ENCODE assay signal across 8 mouse cellular contexts in genomic region chr17:46428761-46429414, GRCm38 (mm10). TPM values are rescaled to one million over a fixed set of nuclear protein-coding genes. Genes with fewer than 3 reads are reported as not detected.
DNase-seq lines count a peak whose midpoint lies in the region; ATAC-seq and TF ChIP-seq lines count a peak whose summit lies in the region.

TSS of gene Crip3 (plus strand) at chr17:46428926.

- H3K4me2 ChIP-seq in midbrain, postnatal 0 days (ENCODE audit: low read depth, low read length, poor library complexity, severe bottlenecking), result no peak within 1 kb of the TSS
- H3K4me2 ChIP-seq in embryonic facial prominence, embryonic 15.5 days (replicated peaks), result peak within 1 kb of the TSS; percentile 46
- peak within 1 kb of the TSS; percentile 37 for H3K4me2 ChIP-seq in limb, embryonic 15.5 days
- peak within 1 kb of the TSS; percentile 45 for H3K4me2 ChIP-seq in stomach, embryonic 15.5 days

- H3K27me3 ChIP-seq in midbrain, embryonic 10.5 days (ENCODE audit: low read depth, poor library complexity, severe bottlenecking), result peaks cover 23% of the 10 kb centered on the region
- H3K27me3 ChIP-seq in midbrain, postnatal 0 days (ENCODE audit: insufficient read depth, low read length), result no peaks in the 10 kb centered on the region
- H3K27me3 ChIP-seq in embryonic facial prominence, embryonic 15.5 days, result no peaks in the 10 kb centered on the region; the same call in 1 of the 2 replicates
- H3K27me3 ChIP-seq in limb, embryonic 15.5 days, result 0 out of 2 replicates have a peak, but pooled peaks cover 3% of the 10 kb centered on the region
- H3K27me3 ChIP-seq in stomach, embryonic 15.5 days (replicated peaks), result no peaks in the 10 kb centered on the region

- no peaks in the 10 kb centered on the region for H3K36me3 ChIP-seq in midbrain, embryonic 10.5 days
- no peaks in the 10 kb centered on the region for H3K36me3 ChIP-seq in midbrain, postnatal 0 days (ENCODE audit: insufficient read depth, low read length)
- H3K36me3 ChIP-seq in embryonic facial prominence, embryonic 15.5 days, result no peaks in the 10 kb centered on the region
- 0 out of 2 replicates have a peak, but pooled peaks cover 3% of the 10 kb centered on the region for H3K36me3 ChIP-seq in limb, embryonic 15.5 days
- H3K36me3 ChIP-seq in stomach, embryonic 15.5 days, result no peaks in the 10 kb centered on the region

- no peak within 1 kb of the TSS for H3K27ac ChIP-seq in midbrain, embryonic 10.5 days (replicated peaks)
- no peak within 1 kb of the TSS for H3K27ac ChIP-seq in midbrain, postnatal 0 days (ENCODE audit: low read depth, low read length)
- peak within 1 kb of the TSS; percentile 34; the same call in 1 of the 2 replicates for H3K27ac ChIP-seq in embryonic facial prominence, embryonic 15.5 days (replicated peaks)
- H3K27ac ChIP-seq in limb, embryonic 15.5 days, result no peak within 1 kb of the TSS
- no peak within 1 kb of the TSS for H3K27ac ChIP-seq in stomach, embryonic 15.5 days

- peaks cover 21% of the 10 kb centered on the region for H3K4me1 ChIP-seq in midbrain, embryonic 10.5 days
- H3K4me1 ChIP-seq in midbrain, postnatal 0 days (ENCODE audit: insufficient read depth, low read length), result no peaks in the 10 kb centered on the region
- peaks cover 10% of the 10 kb centered on the region; the same call in 1 of the 2 replicates for H3K4me1 ChIP-seq in embryonic facial prominence, embryonic 15.5 days
- peaks cover 14% of the 10 kb centered on the region for H3K4me1 ChIP-seq in limb, embryonic 15.5 days
- H3K4me1 ChIP-seq in stomach, embryonic 15.5 days, result peaks cover 7% of the 10 kb centered on the region; the same call in 1 of the 2 replicates

- DNase-seq in midbrain, embryonic 10.5 days (ENCODE audit: low spot score), result peak; percentile 37
- no peak for DNase-seq in midbrain, postnatal 0 days (ENCODE audit: low spot score)
- DNase-seq in spleen, postnatal 10 days (ENCODE audit: low spot score in 2 of 2), result no peak
- no peak for DNase-seq in cerebellum, adult 8-10 months

- H3K4me3 ChIP-seq in midbrain, embryonic 10.5 days, result peak within 1 kb of the TSS; percentile 44
- no peak within 1 kb of the TSS for H3K4me3 ChIP-seq in midbrain, postnatal 0 days (ENCODE audit: low read depth, low read length)
- H3K4me3 ChIP-seq in embryonic facial prominence, embryonic 15.5 days (replicated peaks), result peak within 1 kb of the TSS; percentile 19
- H3K4me3 ChIP-seq in limb, embryonic 15.5 days, result peak within 1 kb of the TSS; percentile 24
- peak within 1 kb of the TSS; percentile 9; the same call in 1 of the 2 replicates for H3K4me3 ChIP-seq in stomach, embryonic 15.5 days (replicated peaks)

- 14% methylated on average over 18 of the region's 18 CpGs for WGBS in midbrain, embryonic 10.5 days
- 5% methylated on average over 17 of the region's 18 CpGs for WGBS in midbrain, postnatal 0 days
- WGBS in embryonic facial prominence, embryonic 15.5 days, result 10% methylated on average over 18 of the region's 18 CpGs
- WGBS in limb, embryonic 15.5 days, result 14% methylated on average over 18 of the region's 18 CpGs
- WGBS in stomach, embryonic 15.5 days, result 10% methylated on average over 18 of the region's 18 CpGs

- no peak for TF ChIP-seq CTCF in midbrain, postnatal 0 days (IDR thresholded peaks at IDR 0.05)

- no peaks in the 10 kb centered on the region for H3K9me3 ChIP-seq in midbrain, embryonic 10.5 days (replicated peaks)
- H3K9me3 ChIP-seq in midbrain, postnatal 0 days (ENCODE audit: low read length), result no peaks in the 10 kb centered on the region
- H3K9me3 ChIP-seq in embryonic facial prominence, embryonic 15.5 days (replicated peaks), result no peaks in the 10 kb centered on the region
- no peaks in the 10 kb centered on the region for H3K9me3 ChIP-seq in limb, embryonic 15.5 days
- H3K9me3 ChIP-seq in stomach, embryonic 15.5 days, result no peaks in the 10 kb centered on the region

- no peak within 1 kb of the TSS for H3K9ac ChIP-seq in midbrain, postnatal 0 days (replicated peaks; ENCODE audit: low read length, poor library complexity, severe bottlenecking)
- H3K9ac ChIP-seq in embryonic facial prominence, embryonic 15.5 days, result no peak within 1 kb of the TSS
- H3K9ac ChIP-seq in limb, embryonic 15.5 days, result no peak within 1 kb of the TSS
- no peak within 1 kb of the TSS for H3K9ac ChIP-seq in stomach, embryonic 15.5 days

- ATAC-seq in midbrain, postnatal 0 days (ENCODE audit: low FRiP score), result no peak
- no peak for ATAC-seq in embryonic facial prominence, embryonic 15.5 days (ENCODE audit: insufficient number of reproducible peaks, low FRiP score, low TSS enrichment, low read depth)
- ATAC-seq in limb, embryonic 15.5 days (ENCODE audit: insufficient number of reproducible peaks, low FRiP score, low TSS enrichment, low read depth), result no peak
- ATAC-seq in stomach, embryonic 15.5 days (ENCODE audit: insufficient read depth, low FRiP score, low read depth), result no peak
- no peak for ATAC-seq in cerebellum, adult (ENCODE audit: insufficient number of reproducible peaks, low FRiP score, low TSS enrichment)

RNA-seq across cellular contexts. Expression of gene Crip3, which starts in this region (rescaled TPM):
- polyA plus RNA-seq in midbrain, embryonic 10.5 days (2016; fragmentation: Nextera tagmentation; extraction: Ambion mirVana), result 0.72 and 0.85 TPM in 2 replicates
- 2.0 and 3.0 TPM in 2 replicates for total RNA-seq in midbrain, postnatal 0 days (2014; rRNA removed)
- 1.5 and 2.1 TPM in 2 replicates for polyA plus RNA-seq in midbrain, postnatal 0 days (2015; fragmentation: Nextera tagmentation; extraction: Ambion mirVana)
- polyA plus RNA-seq in embryonic facial prominence, embryonic 15.5 days (2015; fragmentation: Nextera tagmentation; extraction: Ambion mirVana), result 3.5 and 3.6 TPM in 2 replicates
- polyA plus RNA-seq in limb, embryonic 15.5 days (2015; fragmentation: Nextera tagmentation; extraction: Ambion mirVana), result 1.8 and 2.0 TPM in 2 replicates
- polyA plus RNA-seq in stomach, embryonic 15.5 days (2015; fragmentation: Nextera tagmentation; extraction: Ambion mirVana), result 1.3 and 1.9 TPM in 2 replicates

Comparison
In these comparisons a context has a peak if more than half of its experiments do, and no peak if none do; other contexts are left out.
1. Peak in DNase-seq and H3K4me3 ChIP-seq in midbrain, embryonic 10.5 days; RNA of the gene not detected or under 1 TPM.